Mouse (Mus musculus) CH12.LX (cell line): ENCODE measurements at regions not wholly inside any gene's neighbourhood (a gene's known extent, or its start where the extent isn't known, plus 50 kb on each side); places are given as distances from the start of the nearest gene placed in this dataset.

Source experiments
- CTCF ChIP-seq, 2 experiments: IDR thresholded peaks in 1 of 2; conservative IDR thresholded peaks in 1 of 2; 2 replicates each; pipeline ENCODE4 v1.5.1; 2011 to 2012; ENCODE audit warnings: low read depth in 2 of 2, low read length in 2 of 2, improper control_type of control experiment in 1 of 2, inconsistent platforms in 1 of 2, mild to moderate bottlenecking in 1 of 2, moderate library complexity in 1 of 2
- SIN3A ChIP-seq: IDR thresholded peaks from 2 replicates; pipeline ENCODE4 v1.6.1; 2012; ENCODE audit warnings: low read length, improper control_type of control experiment, inconsistent platforms

DNA sequence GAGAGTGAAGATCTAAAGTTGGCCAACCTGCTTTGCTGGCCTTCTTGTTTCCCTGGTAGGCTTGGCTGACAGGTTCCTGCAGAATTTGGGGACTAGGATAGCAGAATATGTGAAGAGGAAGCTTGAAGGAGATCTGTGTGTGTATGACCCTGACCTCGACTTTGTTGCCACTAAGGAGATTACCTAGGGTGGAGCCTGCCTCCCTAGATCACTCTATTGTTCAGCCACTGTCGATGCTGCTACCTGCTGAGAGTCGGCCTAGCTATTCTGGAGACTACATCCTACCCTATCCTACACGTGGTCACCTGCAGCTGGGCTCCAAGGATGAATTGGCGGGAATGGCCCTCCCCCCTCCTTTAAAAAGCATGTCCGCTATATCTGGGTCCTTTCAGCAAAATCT, 95.1 kb downstream of the Atp6ap1l start:
- TF ChIP-seq SIN3A (no peak), CTCF (conservative IDR thresholded peaks at IDR 0.05 in 1 of 2, IDR thresholded peaks at IDR 0.05 in 1 of 2; ENCODE audit: low read depth in 2 of 2, low read length in 2 of 2) (no peak)
